Mouse (Mus musculus): ENCODE results near the gene Smap2. TPM values are rescaled to one million over a fixed set of nuclear protein-coding genes. Genes with fewer than 3 reads are reported as not detected.

Gene Smap2
- polyA plus RNA-seq, 1 experiment = 14.1 TPM

DNA sequence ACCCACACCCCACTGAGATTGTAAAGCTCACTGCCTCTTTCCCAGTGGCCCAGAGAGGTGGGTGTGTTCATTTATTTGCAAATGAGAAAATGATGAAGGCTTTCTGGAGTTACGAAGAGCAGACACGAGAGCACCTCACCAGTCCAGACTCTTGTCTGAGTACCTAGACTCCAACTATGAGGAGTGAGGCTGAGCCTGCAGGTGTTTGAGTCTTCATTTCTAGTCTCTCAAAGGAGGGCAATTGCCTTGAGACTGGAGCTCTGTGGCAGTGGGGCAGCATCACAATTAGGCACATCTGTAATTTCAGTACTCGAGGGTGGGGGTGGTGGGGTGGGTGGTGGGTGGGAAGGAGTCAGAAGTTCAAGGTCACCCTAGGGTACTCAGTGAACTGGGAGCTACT lies 25.9 kb upstream of the Smap2 start:
- Histone ChIP-seq H3K4me3 (ENCODE audit: control insufficient read depth, low read depth, low read length) (no peak overlapping the region), H3K36me3 (ENCODE audit: control insufficient read depth, insufficient read depth, low read length) (no peaks in the 10 kb centered on the region), H3K4me1 (ENCODE audit: control insufficient read depth, insufficient read depth, low read length) (peaks cover 5% of the 10 kb centered on the region), H3K27me3 (ENCODE audit: control insufficient read depth, insufficient read depth, low read length) (no peaks in the 10 kb centered on the region; the same call in 1 of the 2 replicates), H3K27ac (ENCODE audit: control insufficient read depth, insufficient read depth, low read depth, low read length) (no peak overlapping the region)
- no peak for TF ChIP-seq CTCF (IDR thresholded peaks at IDR 0.05; ENCODE audit: control insufficient read depth, insufficient read depth, insufficient replicate concordance, low read depth, low read length)
- no peak for TF ChIP-seq POLR2A (IDR thresholded peaks at IDR 0.05; ENCODE audit: control insufficient read depth, low read depth, low read length)

DNA sequence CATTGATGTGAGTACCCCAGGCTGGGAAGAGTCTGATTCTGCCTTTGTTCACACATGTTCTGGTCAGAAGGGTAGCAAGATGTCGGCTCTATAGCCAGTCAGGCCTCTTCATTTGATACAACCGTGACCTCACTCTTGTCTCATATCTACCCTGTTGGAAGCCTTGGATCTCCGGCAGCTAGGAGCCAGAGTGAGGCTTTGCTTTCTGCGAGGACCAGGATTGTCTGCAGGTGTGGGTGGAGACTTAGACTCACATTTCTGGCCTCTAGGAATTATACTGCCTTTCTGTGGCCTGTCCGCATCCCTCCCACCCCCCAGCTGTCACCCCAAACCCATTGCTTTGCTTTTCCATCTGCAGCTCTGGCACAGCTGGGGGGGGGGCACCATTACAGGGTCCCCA lies 25.4 kb upstream of the Smap2 start:
- no peaks in the 10 kb centered on the region for H3K36me3 ChIP-seq (ENCODE audit: control insufficient read depth, insufficient read depth, low read length)
- H3K4me3 ChIP-seq (ENCODE audit: control insufficient read depth, low read depth, low read length) = no peak overlapping the region
- peaks cover 5% of the 10 kb centered on the region for H3K4me1 ChIP-seq (ENCODE audit: control insufficient read depth, insufficient read depth, low read length)
- H3K27ac ChIP-seq (ENCODE audit: control insufficient read depth, insufficient read depth, low read depth, low read length) = no peak overlapping the region
- H3K27me3 ChIP-seq (ENCODE audit: control insufficient read depth, insufficient read depth, low read length) = no peaks in the 10 kb centered on the region; the same call in 1 of the 2 replicates
- TF ChIP-seq CTCF (IDR thresholded peaks at IDR 0.05; ENCODE audit: control insufficient read depth, insufficient read depth, insufficient replicate concordance, low read depth, low read length) (no peak), POLR2A (IDR thresholded peaks at IDR 0.05; ENCODE audit: control insufficient read depth, low read depth, low read length) (no peak)

DNA sequence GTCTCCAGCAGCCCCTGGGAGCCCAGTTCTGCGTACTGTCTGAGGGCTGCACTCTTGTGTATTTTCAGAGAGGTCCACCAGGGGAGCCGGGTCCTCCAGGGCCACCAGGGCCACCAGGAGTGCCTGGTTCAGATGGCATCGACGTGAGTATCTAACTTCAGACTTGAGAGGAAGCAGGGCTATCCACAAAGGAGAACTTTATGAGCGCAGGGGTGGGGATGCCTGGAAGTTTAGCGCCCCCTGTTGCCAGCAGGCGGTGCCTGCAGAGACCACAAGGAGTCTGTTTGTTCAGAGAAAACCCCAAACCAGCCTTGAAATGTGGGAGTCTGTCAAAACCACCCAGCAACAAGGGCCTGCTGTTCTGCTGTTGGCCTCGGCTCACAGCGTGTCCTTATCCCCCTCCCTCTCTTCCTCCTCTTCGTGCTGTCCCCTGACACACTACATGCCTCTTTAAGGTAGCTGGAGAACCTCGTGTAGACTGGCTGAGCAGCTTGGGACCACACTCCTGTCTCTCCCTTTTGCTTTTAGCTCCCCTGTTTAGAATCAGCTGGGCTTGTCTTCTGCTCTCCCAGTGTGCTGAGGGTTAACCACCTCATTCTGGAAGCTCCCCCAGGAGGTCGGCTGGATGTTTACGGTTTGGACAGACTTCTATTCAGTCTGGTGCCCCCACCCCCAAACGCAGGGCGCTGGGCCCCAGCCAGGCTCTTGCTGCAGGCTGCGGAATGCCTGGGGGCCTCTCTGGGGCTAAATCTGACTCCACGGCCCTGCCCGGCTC lies 24.0 kb upstream of the Smap2 start:
- Histone ChIP-seq H3K4me1 (ENCODE audit: control insufficient read depth, insufficient read depth, low read length) (peaks cover 5% of the 10 kb centered on the region), H3K4me3 (ENCODE audit: control insufficient read depth, low read depth, low read length) (peak overlapping the region; percentile 81), H3K27ac (ENCODE audit: control insufficient read depth, insufficient read depth, low read depth, low read length) (no peak overlapping the region), H3K36me3 (ENCODE audit: control insufficient read depth, insufficient read depth, low read length) (no peaks in the 10 kb centered on the region), H3K27me3 (ENCODE audit: control insufficient read depth, insufficient read depth, low read length) (no peaks in the 10 kb centered on the region; the same call in 1 of the 2 replicates)
- TF ChIP-seq POLR2A (IDR thresholded peaks at IDR 0.05; ENCODE audit: control insufficient read depth, low read depth, low read length) (no peak), CTCF (IDR thresholded peaks at IDR 0.05; ENCODE audit: control insufficient read depth, insufficient read depth, insufficient replicate concordance, low read depth, low read length) (peak; percentile 79)

DNA sequence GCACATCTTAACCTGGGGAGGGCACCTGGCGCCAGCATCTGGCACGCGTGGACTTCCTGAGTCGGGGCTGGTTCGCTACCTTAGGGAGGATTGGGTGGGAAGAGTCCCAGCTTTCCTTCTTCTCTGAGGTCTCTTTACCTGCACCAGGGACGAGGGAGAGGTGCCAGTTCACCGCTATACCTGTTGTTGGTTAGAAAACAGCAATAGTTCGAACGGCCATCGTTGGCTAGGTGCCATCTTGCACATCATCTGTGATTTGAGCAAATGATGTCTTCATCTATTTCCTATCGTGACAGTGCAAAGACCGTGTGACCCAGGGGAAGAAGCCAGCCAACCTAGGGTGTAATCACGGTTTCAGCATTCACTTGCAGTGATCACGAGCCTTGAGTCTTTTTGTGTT lies 23.3 kb upstream of the Smap2 start:
- Histone ChIP-seq H3K4me3 (ENCODE audit: control insufficient read depth, low read depth, low read length) (peak overlapping the region; percentile 81), H3K27ac (ENCODE audit: control insufficient read depth, insufficient read depth, low read depth, low read length) (no peak overlapping the region), H3K27me3 (ENCODE audit: control insufficient read depth, insufficient read depth, low read length) (no peaks in the 10 kb centered on the region; the same call in 1 of the 2 replicates)

DNA sequence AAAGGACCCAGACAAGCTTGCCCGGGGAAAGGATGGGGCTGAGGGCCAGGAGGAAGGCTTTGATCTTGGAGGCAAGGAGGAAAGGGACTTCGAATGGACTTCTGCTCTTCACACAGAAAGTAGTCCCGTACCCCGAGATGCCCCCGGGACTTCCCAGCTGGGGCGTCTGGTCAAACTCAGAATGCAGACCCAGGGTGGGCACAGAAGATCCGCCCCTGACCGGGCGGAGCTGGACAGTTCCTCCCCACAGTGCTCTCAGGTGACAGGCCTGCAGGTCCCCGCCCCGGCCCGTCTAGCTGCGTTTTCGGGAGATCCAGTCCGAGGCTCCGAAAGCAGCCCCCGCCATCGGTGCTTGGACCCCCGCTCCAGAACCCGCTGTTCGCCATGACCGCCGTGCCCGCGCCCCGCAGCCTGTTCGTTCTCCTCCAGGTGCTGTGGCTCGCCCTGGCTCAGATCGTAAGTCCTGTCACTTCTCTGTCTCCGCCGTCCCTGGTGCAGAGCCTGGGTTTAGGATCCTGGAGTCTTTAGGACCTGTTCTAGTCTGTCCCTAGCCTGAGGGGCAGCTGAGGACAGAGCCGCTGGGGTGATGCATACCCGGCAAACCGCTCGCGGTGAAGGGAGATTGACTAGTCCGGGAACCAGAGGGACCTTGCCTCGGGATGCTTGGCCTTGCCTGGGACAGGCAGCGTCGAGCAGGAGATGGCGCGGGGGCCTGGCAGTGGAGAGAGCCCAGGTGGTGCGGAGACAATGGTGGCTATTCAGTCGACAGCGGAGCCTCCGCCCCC lies 22.5 kb upstream of the Smap2 start, which contains the start of gene Col9a2:
Gene Col9a2, plus strand, starts transcription at position 55 of the 785 bp plus-strand sequence.
- no peak for TF ChIP-seq CTCF (IDR thresholded peaks at IDR 0.05; ENCODE audit: control insufficient read depth, insufficient read depth, insufficient replicate concordance, low read depth, low read length)
- TF ChIP-seq POLR2A (IDR thresholded peaks at IDR 0.05; ENCODE audit: control insufficient read depth, low read depth, low read length) = no peak
- Histone ChIP-seq H3K27me3 (ENCODE audit: control insufficient read depth, insufficient read depth, low read length) (no peaks in the 10 kb centered on the region; the same call in 1 of the 2 replicates), H3K27ac (ENCODE audit: control insufficient read depth, insufficient read depth, low read depth, low read length) (no peak within 1 kb of the TSS), H3K4me3 (ENCODE audit: control insufficient read depth, low read depth, low read length) (peak within 1 kb of the TSS; percentile 81), H3K4me1 (ENCODE audit: control insufficient read depth, insufficient read depth, low read length) (peaks cover 5% of the 10 kb centered on the region), H3K36me3 (ENCODE audit: control insufficient read depth, insufficient read depth, low read length) (no peaks in the 10 kb centered on the region)

More for the DNA sequence above, 23.3 kb upstream of the Smap2 start:
- Histone ChIP-seq H3K4me1 (ENCODE audit: control insufficient read depth, insufficient read depth, low read length) (peaks cover 5% of the 10 kb centered on the region), H3K36me3 (ENCODE audit: control insufficient read depth, insufficient read depth, low read length) (no peaks in the 10 kb centered on the region)
- TF ChIP-seq CTCF (IDR thresholded peaks at IDR 0.05; ENCODE audit: control insufficient read depth, insufficient read depth, insufficient replicate concordance, low read depth, low read length) (no peak), POLR2A (IDR thresholded peaks at IDR 0.05; ENCODE audit: control insufficient read depth, low read depth, low read length) (no peak)

DNA sequence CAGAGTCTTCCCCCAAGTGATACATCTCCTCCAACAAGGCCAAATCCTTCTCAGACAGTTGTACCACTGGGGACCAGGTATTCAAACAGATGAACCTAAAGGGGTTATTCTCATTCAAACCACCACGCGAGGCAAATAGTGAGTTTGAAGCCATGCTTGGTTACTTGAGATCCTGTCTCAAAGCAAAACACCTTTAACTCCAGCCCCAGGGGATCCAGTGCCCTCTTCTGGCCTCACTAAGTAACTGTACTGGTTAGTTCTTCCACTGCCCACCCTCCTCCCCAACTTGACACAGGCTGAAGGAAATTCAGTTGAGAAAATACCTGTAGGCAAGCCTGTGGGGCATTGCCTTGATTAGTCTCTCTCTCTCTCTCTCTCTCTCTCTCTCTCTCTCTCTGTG lies 16.0 kb upstream of the Smap2 start:
- TF ChIP-seq POLR2A (IDR thresholded peaks at IDR 0.05; ENCODE audit: control insufficient read depth, low read depth, low read length) (no peak), CTCF (IDR thresholded peaks at IDR 0.05; ENCODE audit: control insufficient read depth, insufficient read depth, insufficient replicate concordance, low read depth, low read length) (no peak)
- H3K36me3 ChIP-seq (ENCODE audit: control insufficient read depth, insufficient read depth, low read length) = no peaks in the 10 kb centered on the region
- no peaks in the 10 kb centered on the region for H3K27me3 ChIP-seq (ENCODE audit: control insufficient read depth, insufficient read depth, low read length)
- no peak overlapping the region for H3K4me3 ChIP-seq (ENCODE audit: control insufficient read depth, low read depth, low read length)
- H3K4me1 ChIP-seq (ENCODE audit: control insufficient read depth, insufficient read depth, low read length) = no peaks in the 10 kb centered on the region; the same call in 1 of the 2 replicates
- H3K27ac ChIP-seq (ENCODE audit: control insufficient read depth, insufficient read depth, low read depth, low read length) = no peak overlapping the region

DNA sequence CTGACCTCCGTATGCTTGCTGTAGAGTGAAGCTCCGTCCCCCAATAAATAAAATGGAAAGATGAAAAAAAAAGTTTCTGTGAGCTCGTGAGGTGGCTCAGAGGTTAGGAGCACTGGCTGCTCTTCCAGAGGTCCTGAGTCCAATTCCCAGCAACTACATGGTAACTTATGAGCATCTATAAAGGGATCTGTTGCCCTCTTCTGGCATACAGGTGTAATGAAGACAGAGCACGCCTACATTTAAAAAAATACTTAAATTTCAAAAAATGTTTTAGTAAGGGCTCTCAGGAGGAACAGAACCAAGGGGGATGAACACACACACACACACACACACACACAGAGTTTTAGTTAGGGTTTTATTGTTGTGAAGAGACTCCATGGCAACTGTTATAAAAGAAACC lies 14.4 kb upstream of the Smap2 start:
- H3K4me1 ChIP-seq (ENCODE audit: control insufficient read depth, insufficient read depth, low read length) = no peaks in the 10 kb centered on the region; the same call in 1 of the 2 replicates
- no peaks in the 10 kb centered on the region for H3K36me3 ChIP-seq (ENCODE audit: control insufficient read depth, insufficient read depth, low read length)
- no peaks in the 10 kb centered on the region for H3K27me3 ChIP-seq (ENCODE audit: control insufficient read depth, insufficient read depth, low read length)
- no peak overlapping the region for H3K4me3 ChIP-seq (ENCODE audit: control insufficient read depth, low read depth, low read length)
- no peak overlapping the region for H3K27ac ChIP-seq (ENCODE audit: control insufficient read depth, insufficient read depth, low read depth, low read length)
- TF ChIP-seq POLR2A (IDR thresholded peaks at IDR 0.05; ENCODE audit: control insufficient read depth, low read depth, low read length) (no peak), CTCF (IDR thresholded peaks at IDR 0.05; ENCODE audit: control insufficient read depth, insufficient read depth, insufficient replicate concordance, low read depth, low read length) (no peak)
